In genomic region chr7:81541924-81542524, GRCm38 (mm10) we compare ENCODE assay signal across 9 mouse cellular contexts. TPM values are rescaled to one million over a fixed set of nuclear protein-coding genes. Genes with fewer than 3 reads are reported as not detected.
DNase-seq lines count a peak whose midpoint lies in the region; ATAC-seq and TF ChIP-seq lines count a peak whose summit lies in the region.
"Had no signal": no experiment of that assay in that cellular context is flagged by ENCODE, and none has a peak within 500 bp of the region (broad histone marks: within the 10 kb centered on the region; RNA-seq: fewer than 3 reads in every experiment).

No protein-coding gene starts in this region.

- TF ChIP-seq CTCF in stomach, postnatal 0 days (IDR thresholded peaks at IDR 0.05; ENCODE audit: low read depth): no peak

- H3K9ac ChIP-seq in stomach, postnatal 0 days (ENCODE audit: low read length): no peak overlapping the region

- no peaks in the 10 kb centered on the region for H3K27me3 ChIP-seq in stomach, postnatal 0 days (ENCODE audit: control insufficient read depth, insufficient read depth, low read length)

- TF ChIP-seq EP300 in stomach, postnatal 0 days (optimal IDR thresholded peaks at IDR 0.05): no peak

- 82% methylated on average over 7 of the region's 7 CpGs for WGBS in stomach, postnatal 0 days

- no peak overlapping the region for H3K4me3 ChIP-seq in stomach, postnatal 0 days (ENCODE audit: low read depth, low read length)

- H3K36me3 ChIP-seq in stomach, postnatal 0 days (ENCODE audit: control insufficient read depth, insufficient read depth, low read length): no peaks in the 10 kb centered on the region

- ATAC-seq in stomach, postnatal 0 days (ENCODE audit: low FRiP score, low TSS enrichment): no peak

- DNase-seq in adrenal gland, adult 2 months: peak; percentile 59
- no peak for DNase-seq in adrenal gland, postnatal 4 days (ENCODE audit: low spot score in 2 of 2)
- peak; percentile 20 for DNase-seq in urinary bladder, postnatal 14 days (ENCODE audit: low spot score)
- no peak for DNase-seq in urinary bladder, postnatal 25 days (ENCODE audit: low spot score)
- peak; percentile 21 for DNase-seq in kidney, postnatal 10 days
- peak; percentile 34 for DNase-seq in lung, postnatal 14 days
- no peak for DNase-seq in embryo, embryonic 11 days
- no peak for DNase-seq in stomach, postnatal 0 days (ENCODE audit: low spot score)

- no peak overlapping the region for H3K27ac ChIP-seq in stomach, postnatal 0 days (replicated peaks)

- H3K9me3 ChIP-seq in stomach, postnatal 0 days (ENCODE audit: control insufficient read depth, low read length): no peaks in the 10 kb centered on the region

- no peak overlapping the region for H3K4me2 ChIP-seq in stomach, postnatal 0 days (replicated peaks; ENCODE audit: low read depth)

- H3K4me1 ChIP-seq in stomach, postnatal 0 days (replicated peaks; ENCODE audit: control insufficient read depth, insufficient read depth): no peaks in the 10 kb centered on the region

RNA-seq across cellular contexts. Expression of gene Fsd2, which starts 24.7 kb away (rescaled TPM):
- 1 to 10 TPM; 1.2 to 1.7 TPM for total RNA-seq in adrenal gland, adult 2 months (2021)
- polyA plus RNA-seq in adrenal gland, adult 2 months (2012; rRNA removed): 0.51 and 0.61 TPM in 2 replicates
- total RNA-seq in adrenal gland, postnatal 4 days (2021): 1 to 10 TPM; 2.4 to 4.5 TPM
- 0.06 and 0.11 TPM in 2 replicates for polyA plus RNA-seq in stomach, postnatal 0 days (2015; fragmentation: Nextera tagmentation; extraction: Ambion mirVana)

RNA-seq across cellular contexts. Expression of gene Whamm, which starts 29.0 kb away (rescaled TPM):
- total RNA-seq in adrenal gland, adult 2 months (2021): 10 to 100 TPM; 16.7 to 21.7 TPM
- polyA plus RNA-seq in adrenal gland, adult 2 months (2012; rRNA removed): 48.7 and 57.5 TPM in 2 replicates
- 10 to 100 TPM; 18.8 to 21.5 TPM for total RNA-seq in adrenal gland, postnatal 4 days (2021)
- 3.5 and 3.8 TPM in 2 replicates for polyA plus RNA-seq in stomach, postnatal 0 days (2015; fragmentation: Nextera tagmentation; extraction: Ambion mirVana)

RNA-seq across cellular contexts. Expression of gene BC048679, which starts 43.9 kb away (rescaled TPM):
- not detected for total RNA-seq in adrenal gland, adult 2 months (2021)
- polyA plus RNA-seq in adrenal gland, adult 2 months (2012; rRNA removed): not detected in 2 replicates
- not detected for total RNA-seq in adrenal gland, postnatal 4 days (2021)
- polyA plus RNA-seq in stomach, postnatal 0 days (2015; fragmentation: Nextera tagmentation; extraction: Ambion mirVana): not detected in 2 replicates
- polyA plus RNA-seq: liver, embryonic 16.5 days had no signal

RNA-seq across cellular contexts. Expression of gene Ap3b2, which starts 48.3 kb away (rescaled TPM):
- total RNA-seq in adrenal gland, adult 2 months (2021): 10 to 100 TPM in 1 of 2 experiments, 1 to 10 TPM in 1; 8.7 to 15.4 TPM
- 7.4 and 9.5 TPM in 2 replicates for polyA plus RNA-seq in adrenal gland, adult 2 months (2012; rRNA removed)
- 10 to 100 TPM; 15.3 to 19.2 TPM for total RNA-seq in adrenal gland, postnatal 4 days (2021)
- 2.1 and 2.2 TPM in 2 replicates for polyA plus RNA-seq in stomach, postnatal 0 days (2015; fragmentation: Nextera tagmentation; extraction: Ambion mirVana)

Comparison
In these comparisons a context has a peak if more than half of its experiments do, and no peak if none do; other contexts are left out.
1. DNase-seq: peak in adrenal gland, adult 2 months (single experiment), urinary bladder, postnatal 14 days (single experiment), kidney, postnatal 10 days (single experiment) and lung, postnatal 14 days (single experiment); none in adrenal gland, postnatal 4 days (0 of 2), urinary bladder, postnatal 25 days (single experiment), embryo, embryonic 11 days (single experiment) and stomach, postnatal 0 days (single experiment).